Mouse (Mus musculus): Measurements from ENCODE around the gene Trp53tg5. TPM values are rescaled to one million over a fixed set of nuclear protein-coding genes. Genes with fewer than 3 reads are reported as not detected.

Trp53tg5 gene
- polyA plus RNA-seq, 1 experiment, result not detected

DNA sequence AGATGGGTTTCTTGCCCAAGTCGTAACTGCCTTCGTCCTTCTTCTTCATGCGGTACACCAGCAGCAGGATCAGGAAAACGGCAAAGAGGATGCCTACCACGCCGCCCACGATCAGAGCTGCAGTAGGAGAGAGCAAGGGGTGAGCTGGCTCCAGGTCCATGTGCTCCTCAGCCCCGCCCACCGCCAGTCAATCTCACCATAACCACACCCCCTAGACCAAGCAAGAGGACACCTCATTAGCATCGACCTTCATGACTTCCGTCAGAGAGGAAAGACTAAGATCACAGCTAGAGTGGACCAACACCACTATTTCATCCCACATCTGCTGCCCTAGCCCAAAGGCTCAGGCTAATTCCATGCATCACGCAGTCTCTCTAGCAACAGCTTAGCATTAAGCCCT is 47.4 kb downstream of the Trp53tg5 start:
- TF ChIP-seq CEBPB (IDR thresholded peaks at IDR 0.05; ENCODE audit: insufficient read depth, poor library complexity, severe bottlenecking) (no peak), TCF3 (IDR thresholded peaks at IDR 0.05; ENCODE audit: insufficient read length, low read depth) (no peak), MAX (IDR thresholded peaks at IDR 0.05; ENCODE audit: low read depth) (no peak), E2F4 (IDR thresholded peaks at IDR 0.05; ENCODE audit: insufficient read depth) (no peak), POLR2AphosphoS2 (IDR thresholded peaks at IDR 0.05; ENCODE audit: insufficient read length, low read depth) (no peak), POLR2A (IDR thresholded peaks at IDR 0.05; ENCODE audit: insufficient read length, low read depth) (no peak), MYOD1 (IDR thresholded peaks at IDR 0.05; ENCODE audit: control insufficient read depth in 1 of 3, insufficient read length in 2 of 3, low read depth in 2 of 3) (no peak), SRF (IDR thresholded peaks at IDR 0.05; ENCODE audit: control insufficient read depth, insufficient read length, low read depth) (no peak), USF1 (IDR thresholded peaks at IDR 0.05; ENCODE audit: low read depth) (no peak), MYOG (IDR thresholded peaks at IDR 0.05; ENCODE audit: control insufficient read depth in 1 of 3, insufficient read depth in 1 of 3, insufficient read length in 2 of 3, low read depth in 2 of 3) (no peak), TCF12 (IDR thresholded peaks at IDR 0.05; ENCODE audit: insufficient read depth, poor library complexity, severe bottlenecking) (no peak), REST (IDR thresholded peaks at IDR 0.05; ENCODE audit: insufficient read depth, insufficient read length) (no peak)
- Histone ChIP-seq H3K36me3 (ENCODE audit: control insufficient read depth, insufficient read depth) (peaks cover 52% of the 10 kb centered on the region), H3K4me3 (no peak overlapping the region), H3K79me2 (ENCODE audit: control insufficient read depth, insufficient read depth) (peaks cover 9% of the 10 kb centered on the region), H3K27me3 (ENCODE audit: control insufficient read depth, insufficient read depth, insufficient read length) (no peaks in the 10 kb centered on the region), H3ac (ENCODE audit: control insufficient read depth, insufficient read length) (no peak overlapping the region), H3K4me2 (ENCODE audit: low read depth) (no peak overlapping the region)

GRCm38 (mm10) chr2:164425401-164425800 is 48.1 kb downstream of the Trp53tg5 start:
- no peak for TF ChIP-seq POLR2A (IDR thresholded peaks at IDR 0.05; ENCODE audit: insufficient read length, low read depth)
- no peak for TF ChIP-seq MYOG (IDR thresholded peaks at IDR 0.05; ENCODE audit: control insufficient read depth in 1 of 3, insufficient read depth in 1 of 3, insufficient read length in 2 of 3, low read depth in 2 of 3)
- no peak for TF ChIP-seq USF1 (IDR thresholded peaks at IDR 0.05; ENCODE audit: low read depth)
- no peak for TF ChIP-seq REST (IDR thresholded peaks at IDR 0.05; ENCODE audit: insufficient read depth, insufficient read length)
- no peak for TF ChIP-seq TCF3 (IDR thresholded peaks at IDR 0.05; ENCODE audit: insufficient read length, low read depth)
- TF ChIP-seq E2F4 (IDR thresholded peaks at IDR 0.05; ENCODE audit: insufficient read depth), result no peak
- no peak for TF ChIP-seq TCF12 (IDR thresholded peaks at IDR 0.05; ENCODE audit: insufficient read depth, poor library complexity, severe bottlenecking)
- Histone ChIP-seq H3K4me3 (no peak overlapping the region), H3K79me2 (ENCODE audit: control insufficient read depth, insufficient read depth) (peaks cover 2% of the 10 kb centered on the region), H3ac (ENCODE audit: control insufficient read depth, insufficient read length) (no peak overlapping the region), H3K36me3 (ENCODE audit: control insufficient read depth, insufficient read depth) (peaks cover 52% of the 10 kb centered on the region), H3K27me3 (ENCODE audit: control insufficient read depth, insufficient read depth, insufficient read length) (no peaks in the 10 kb centered on the region), H3K4me2 (ENCODE audit: low read depth) (no peak overlapping the region)

DNA sequence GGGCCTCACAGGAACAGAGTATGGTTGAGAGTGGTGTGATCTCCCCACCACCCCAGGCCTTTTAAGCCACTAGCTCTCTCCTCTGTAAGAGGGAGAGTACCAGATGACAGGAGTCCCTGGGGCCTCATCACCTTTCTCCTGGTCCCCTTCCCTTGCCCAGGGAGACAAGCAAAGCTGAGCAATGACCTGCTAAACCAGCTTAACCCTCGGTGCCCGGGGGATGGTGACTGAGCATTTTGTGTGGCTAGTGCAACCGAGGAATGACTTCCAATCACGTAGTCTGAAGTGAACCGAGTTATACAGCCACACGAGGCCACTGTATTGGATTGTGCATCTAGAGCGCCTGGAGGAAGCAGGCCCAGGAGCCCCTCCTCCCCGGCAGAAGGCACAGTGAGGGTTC is 49.1 kb downstream of the Trp53tg5 start:
- Histone ChIP-seq H3K27me3 (ENCODE audit: control insufficient read depth, insufficient read depth, insufficient read length) (no peaks in the 10 kb centered on the region), H3K4me2 (ENCODE audit: low read depth) (no peak overlapping the region), H3K4me3 (no peak overlapping the region), H3K36me3 (ENCODE audit: control insufficient read depth, insufficient read depth) (peaks cover 48% of the 10 kb centered on the region), H3K79me2 (ENCODE audit: control insufficient read depth, insufficient read depth) (no peaks in the 10 kb centered on the region), H3ac (ENCODE audit: control insufficient read depth, insufficient read length) (no peak overlapping the region)
- no peak for TF ChIP-seq TCF3 (IDR thresholded peaks at IDR 0.05; ENCODE audit: insufficient read length, low read depth)
- TF ChIP-seq CEBPB (IDR thresholded peaks at IDR 0.05; ENCODE audit: insufficient read depth, poor library complexity, severe bottlenecking), result no peak
- TF ChIP-seq SRF (IDR thresholded peaks at IDR 0.05; ENCODE audit: control insufficient read depth, insufficient read length, low read depth), result no peak
- TF ChIP-seq REST (IDR thresholded peaks at IDR 0.05; ENCODE audit: insufficient read depth, insufficient read length), result no peak
- TF ChIP-seq POLR2A (IDR thresholded peaks at IDR 0.05; ENCODE audit: insufficient read length, low read depth), result no peak
- no peak for TF ChIP-seq POLR2AphosphoS2 (IDR thresholded peaks at IDR 0.05; ENCODE audit: insufficient read length, low read depth)
- TF ChIP-seq TCF12 (IDR thresholded peaks at IDR 0.05; ENCODE audit: insufficient read depth, poor library complexity, severe bottlenecking), result no peak
- no peak for TF ChIP-seq MYOD1 (IDR thresholded peaks at IDR 0.05; ENCODE audit: control insufficient read depth in 1 of 3, insufficient read length in 2 of 3, low read depth in 2 of 3)
- TF ChIP-seq MYOG (IDR thresholded peaks at IDR 0.05; ENCODE audit: control insufficient read depth in 1 of 3, insufficient read depth in 1 of 3, insufficient read length in 2 of 3, low read depth in 2 of 3), result no peak
- TF ChIP-seq E2F4 (IDR thresholded peaks at IDR 0.05; ENCODE audit: insufficient read depth), result no peak

DNA sequence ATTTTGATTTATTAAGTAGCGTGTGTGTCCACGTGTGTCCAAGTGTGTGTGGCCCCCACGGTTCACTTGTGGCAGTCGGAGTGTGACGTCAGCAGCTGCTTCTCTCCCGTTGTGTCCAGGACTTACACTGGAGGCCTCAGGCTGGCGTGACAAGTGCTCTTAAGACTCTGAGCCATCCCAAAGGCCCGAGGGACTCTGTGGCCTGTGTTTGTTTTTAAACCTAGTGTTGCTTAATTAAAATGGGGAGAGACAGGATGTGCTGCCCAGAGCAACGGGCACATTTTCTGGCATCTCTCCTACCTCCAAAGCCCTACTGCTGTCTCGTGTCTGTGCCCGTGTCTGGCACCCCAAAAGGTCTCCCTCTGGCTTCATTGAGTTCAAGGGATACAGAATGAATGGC is 50.1 kb downstream of the Trp53tg5 start:
- no peaks in the 10 kb centered on the region for H3K27me3 ChIP-seq (ENCODE audit: control insufficient read depth, insufficient read depth, insufficient read length)
- TF ChIP-seq TCF3 (IDR thresholded peaks at IDR 0.05; ENCODE audit: insufficient read length, low read depth) (no peak), POLR2AphosphoS2 (IDR thresholded peaks at IDR 0.05; ENCODE audit: insufficient read length, low read depth) (peak; percentile 13)
- H3ac ChIP-seq (ENCODE audit: control insufficient read depth, insufficient read length), result no peak overlapping the region
- no peak overlapping the region for H3K4me2 ChIP-seq (ENCODE audit: low read depth)
- H3K36me3 ChIP-seq (ENCODE audit: control insufficient read depth, insufficient read depth), result peaks cover 38% of the 10 kb centered on the region
- H3K4me3 ChIP-seq, result no peak overlapping the region
- H3K79me2 ChIP-seq (ENCODE audit: control insufficient read depth, insufficient read depth), result no peaks in the 10 kb centered on the region

- Histone ChIP-seq H3K79me2 (ENCODE audit: control insufficient read depth, insufficient read depth) (no peaks in the 10 kb centered on the region), H3K36me3 (ENCODE audit: control insufficient read depth, insufficient read depth) (peaks cover 32% of the 10 kb centered on the region), H3K4me3 (no peak overlapping the region), H3K4me2 (ENCODE audit: low read depth) (no peak overlapping the region), H3ac (ENCODE audit: control insufficient read depth, insufficient read length) (no peak overlapping the region), H3K27me3 (ENCODE audit: control insufficient read depth, insufficient read depth, insufficient read length) (no peaks in the 10 kb centered on the region)
- TF ChIP-seq POLR2AphosphoS2 (IDR thresholded peaks at IDR 0.05; ENCODE audit: insufficient read length, low read depth) (peak; percentile 44), MYOD1 (IDR thresholded peaks at IDR 0.05; ENCODE audit: control insufficient read depth in 1 of 3, insufficient read length in 2 of 3, low read depth in 2 of 3) (peak in 2 of 3 experiments; percentile 3 to 51), USF1 (IDR thresholded peaks at IDR 0.05; ENCODE audit: low read depth) (no peak), MYOG (IDR thresholded peaks at IDR 0.05; ENCODE audit: control insufficient read depth in 1 of 3, insufficient read depth in 1 of 3, insufficient read length in 2 of 3, low read depth in 2 of 3) (peak in 1 of 3 experiments; percentile 30)
These were observed 50.7 kb downstream of the Trp53tg5 start for GRCm38 (mm10) chr2:164422675-164423393.

All from myocyte (in vitro differentiated cells).